Mouse (Mus musculus) heart, adult 11 months (tissue): ENCODE data around the gene Ncl.
A peak's percentile ranks its signal among the peaks of the same experiment; 100 is the strongest.

Experiments used
- DNase-seq: peaks from one replicate; pipeline ENCODE4 v3.0.0; 2022

The Ncl gene

DNA sequence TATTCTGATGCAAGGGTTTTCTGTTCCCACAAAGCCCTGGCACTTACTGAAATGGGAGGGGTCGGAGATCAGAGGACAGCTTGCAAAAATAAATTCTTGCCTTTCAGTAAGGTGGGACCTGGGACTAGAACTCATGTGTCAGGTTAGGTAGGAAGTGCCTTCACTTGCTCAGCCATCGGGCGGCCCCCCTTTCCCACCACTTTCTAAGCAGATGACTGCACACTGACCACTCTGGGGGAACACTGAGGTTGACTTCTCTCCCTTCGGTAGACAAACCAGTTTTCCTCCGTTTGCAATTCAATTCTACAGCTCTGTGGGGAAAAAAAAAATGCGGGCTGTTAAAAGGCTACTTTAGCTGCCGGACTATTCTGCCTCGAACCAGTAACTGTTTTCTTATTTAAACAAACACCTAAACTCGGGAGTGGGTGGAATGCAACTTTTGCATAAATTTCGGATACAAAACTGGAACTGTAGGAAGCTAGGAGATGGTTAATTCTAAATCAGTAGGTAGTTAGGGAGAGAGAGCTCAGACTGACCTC is 47.7 kb downstream of the Ncl start:
- no peak for DNase-seq

GRCm38 (mm10) chr1:86310536-86311310 is 48.5 kb downstream of the Ncl start:
- no peak for DNase-seq

GRCm38 (mm10) chr1:86309270-86309833 is 49.8 kb downstream of the Ncl start:
- no peak for DNase-seq

GRCm38 (mm10) chr1:86307871-86308641 is 51.1 kb downstream of the Ncl start:
- no peak for DNase-seq

- DNase-seq: no peak
Measured at GRCm38 (mm10) chr1:86307177-86307762, 51.9 kb downstream of the Ncl start.

DNA sequence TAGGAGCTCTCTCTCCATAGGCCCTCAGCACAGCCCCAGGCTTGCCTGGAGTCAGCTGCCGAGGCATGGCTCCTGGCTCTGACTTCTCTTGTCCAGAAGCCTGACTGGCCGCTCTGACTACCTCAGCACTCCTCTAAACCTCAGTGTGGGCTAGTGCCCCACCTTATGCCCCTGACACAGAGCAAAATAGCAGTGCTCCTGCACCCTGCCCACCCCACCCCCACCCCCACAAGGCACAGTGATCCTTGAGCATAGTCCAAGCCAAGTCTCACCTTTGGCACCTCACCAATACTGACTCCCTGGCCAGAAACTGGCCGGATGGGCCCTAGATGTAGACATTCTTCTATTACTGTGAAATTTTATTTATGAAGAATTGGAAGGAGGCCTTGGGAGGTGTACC is 52.5 kb downstream of the Ncl start:
- DNase-seq: no peak

- DNase-seq: no peak
Measured at GRCm38 (mm10) chr1:86303873-86304250, 55.3 kb downstream of the Ncl start.

GRCm38 (mm10) chr1:86303063-86303872 is 55.9 kb downstream of the Ncl start:
- peak; percentile 95 for DNase-seq

- DNase-seq: no peak
Measured at GRCm38 (mm10) chr1:86302532-86302931, 56.7 kb downstream of the Ncl start, which contains the start of gene B3gnt7. B3gnt7 (plus strand) TSS chr1:86302832.

DNA sequence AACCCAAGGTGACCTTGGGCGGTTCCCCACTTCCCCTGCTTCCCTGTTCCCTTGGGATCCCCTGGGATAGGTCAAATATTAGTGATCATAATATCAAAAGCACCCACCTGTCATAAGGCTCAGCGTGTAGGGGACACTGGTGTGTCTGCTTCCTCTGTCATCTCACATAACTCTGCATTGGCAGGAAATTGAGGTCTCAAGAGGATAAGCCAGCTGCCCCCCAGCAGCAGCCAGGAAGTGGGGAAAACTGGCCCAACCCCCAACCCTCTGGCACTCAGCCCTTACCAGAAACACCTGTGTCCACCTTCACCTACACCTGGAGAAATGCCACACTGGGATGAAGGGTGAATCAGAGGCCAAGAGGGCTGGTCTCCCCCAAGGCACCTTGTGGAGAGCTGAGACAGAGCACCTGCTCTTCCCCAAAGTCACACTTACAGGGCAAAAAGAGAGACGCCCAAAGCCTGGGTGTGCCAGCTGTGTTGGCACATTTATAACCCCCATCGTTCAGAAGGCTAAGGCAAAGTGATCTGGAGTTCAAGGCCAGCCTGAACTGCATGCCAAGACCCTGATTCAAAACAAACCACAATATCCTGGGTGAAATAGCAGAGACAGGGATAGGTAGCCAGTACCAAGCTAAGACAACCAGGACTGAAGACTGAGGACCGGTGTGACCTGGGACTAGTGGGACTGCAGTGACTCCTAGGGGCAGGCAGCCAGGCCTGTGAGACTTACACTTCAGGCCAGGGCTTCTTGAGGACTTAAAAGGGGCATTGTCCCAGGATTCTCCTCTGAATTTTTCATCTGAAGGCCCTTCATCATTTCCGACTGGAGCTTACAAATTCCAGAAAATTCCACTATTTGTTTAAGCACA is 57.7 kb downstream of the Ncl start:
- peak; percentile 89 for DNase-seq

GRCm38 (mm10) chr1:86300731-86301130 is 58.5 kb downstream of the Ncl start:
- DNase-seq: no peak

DNA sequence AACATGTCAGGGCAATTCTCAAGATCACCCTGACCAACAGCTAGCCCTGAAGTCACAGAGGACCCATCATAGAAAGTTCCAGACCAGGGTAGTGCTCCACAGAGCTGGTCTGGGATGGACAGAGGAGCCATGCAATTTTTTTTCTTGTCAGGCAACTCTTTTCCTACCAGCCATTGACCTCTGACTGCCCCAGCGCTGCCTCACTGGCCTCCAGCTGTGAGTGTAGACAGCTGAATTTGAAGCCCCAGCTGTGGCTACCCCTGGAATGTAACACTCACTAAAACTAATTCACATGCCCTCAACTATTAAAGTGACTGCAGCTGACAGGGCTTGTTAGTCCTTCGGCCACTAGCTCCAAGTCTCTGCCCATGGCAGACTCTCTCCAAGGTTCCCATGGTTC is 59.1 kb downstream of the Ncl start:
- DNase-seq: no peak
